Mouse (Mus musculus) liver, embryonic 14.5 days (tissue): Measurements from ENCODE around the gene Celf1. TPM values are rescaled to one million over a fixed set of nuclear protein-coding genes. Genes with fewer than 3 reads are reported as not detected.

Experiments
- ATAC-seq: fragments of 200-750 bp; cut with Nextera tagmentation; 2 replicates; pipeline ENCODE4 v1.8.0; 2017; ENCODE audit warnings: moderate number of reproducible peaks, mild to moderate bottlenecking, moderate library complexity; ENCODE audit not compliant: insufficient read depth
- DNase-seq, 3 experiments: peaks; one replicate each; pipeline ENCODE4 v3.0.0-alpha.2; 2012 to 2013; ENCODE audit warnings: low read depth in 3 of 3, low spot score in 3 of 3
- H3K27ac ChIP-seq: fragments of 300-500 bp; sonication (generic); 2 replicates; pipeline ENCODE4 v1.5.1; 2014; ENCODE audit warnings: moderate library complexity, mild to moderate bottlenecking, control low read depth, inconsistent platforms
- H3K27me3 ChIP-seq: fragments of 300-500 bp; sonication (generic); 2 replicates; pipeline ENCODE4 v1.6.1; 2014; ENCODE audit warnings: mild to moderate bottlenecking, low read length, moderate library complexity; ENCODE audit not compliant: control insufficient read depth, insufficient read depth
- H3K36me3 ChIP-seq: fragments of 300-500 bp; sonication (generic); replicated peaks from 2 replicates; pipeline ENCODE4 v1.6.1; 2014; ENCODE audit warnings: low read depth; ENCODE audit not compliant: control insufficient read depth, insufficient read depth
- H3K4me1 ChIP-seq, 2 experiments: fragments of 200-500 bp in 1 of 2; fragments of 300-500 bp in 1 of 2; sonication (generic) in 1 of 2; replicated peaks; 2 replicates each; pipeline ENCODE4 v1.6.1; 2012 to 2014; ENCODE audit warnings: antibody characterized with exemption in 1 of 2, inconsistent platforms in 1 of 2, low read length in 1 of 2; ENCODE audit not compliant: control insufficient read depth in 2 of 2, insufficient read depth in 2 of 2
- H3K4me2 ChIP-seq: fragments of 300-500 bp; sonication (generic); 2 replicates; pipeline ENCODE4 v1.6.1; 2014; ENCODE audit warnings: low read depth, mild to moderate bottlenecking, control low read depth, moderate library complexity
- H3K4me3 ChIP-seq, 2 experiments: fragments of 200-500 bp in 1 of 2; fragments of 300-500 bp in 1 of 2; sonication (generic) in 1 of 2; 2 replicates each; pipeline ENCODE4 v1.5.1; 2012 to 2014; ENCODE audit warnings: low read depth in 2 of 2, low read length in 2 of 2, mild to moderate bottlenecking in 2 of 2, control low read depth in 1 of 2, inconsistent platforms in 1 of 2, moderate library complexity in 1 of 2; ENCODE audit not compliant: insufficient read depth in 1 of 2
- H3K9ac ChIP-seq: fragments of 300-500 bp; sonication (generic); replicated peaks from 2 replicates; pipeline ENCODE4 v1.6.1; 2014; ENCODE audit warnings: mild to moderate bottlenecking, control low read depth, moderate library complexity
- H3K9me3 ChIP-seq: fragments of 300-500 bp; sonication (generic); 2 replicates; pipeline ENCODE4 v1.6.1; 2016; ENCODE audit warnings: low read length, mixed read lengths; ENCODE audit not compliant: control insufficient read depth
- CTCF ChIP-seq: IDR thresholded peaks from 2 replicates; pipeline ENCODE4 v1.5.1; 2016; ENCODE audit warnings: antibody characterized with exemption, low read depth, control low read depth
- EP300 ChIP-seq: IDR thresholded peaks from 2 replicates; pipeline ENCODE4 v1.6.1; 2016; ENCODE audit warnings: antibody characterized with exemption, low read depth
- WGBS: fragments of 180-500 bp; shearing (Covaris S2); extraction: QIAGEN DNeasy Blood & Tissue Kit; methylation state at CpG from one replicate; pipeline ENCODE4 v1.1.7; 2014; ENCODE audit not compliant: insufficient replicate concordance; 5-methylcytosine and 5-hydroxymethylcytosine counted together
- polyA plus RNA-seq, 2 experiments: library from polyadenylated mRNA; depleted of rRNA in 1 of 2; stranded (reverse) in 1 of 2; unstranded in 1 of 2; fragments of >200 nt; fragmentation: Nextera tagmentation in 1 of 2; extraction: Ambion mirVana in 1 of 2; gene quantifications; 2 replicates each; pipeline versions ENCODE4 v1.2.1 to v1.2.3; 2012 to 2014

Celf1 gene
- polyA plus RNA-seq, 2 experiments: 33.5 to 37.9 TPM

DNA sequence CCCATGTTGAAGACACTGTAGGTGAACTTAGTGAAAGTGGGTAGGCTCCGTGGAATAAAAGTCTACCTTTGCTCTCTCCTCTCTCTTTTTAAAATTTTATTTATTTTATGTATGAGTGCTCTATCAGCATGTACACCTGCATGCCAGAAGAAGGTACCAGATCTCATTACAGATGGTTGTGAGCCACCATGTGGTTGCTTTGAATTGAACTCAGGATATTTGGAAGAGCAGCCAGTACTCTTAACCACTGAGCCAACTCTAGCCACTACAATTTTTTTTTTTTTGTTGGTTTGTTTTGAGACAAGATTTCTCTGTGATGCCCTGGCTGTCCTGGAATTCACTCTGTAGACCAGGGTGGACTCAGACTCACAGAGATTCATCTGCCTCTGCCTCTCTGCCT, 23.1 kb downstream of the Celf1 start:
- TF ChIP-seq CTCF: no peak
- TF ChIP-seq EP300: no peak
- Histone ChIP-seq H3K9ac (no peak overlapping the region), H3K4me1 (peaks cover 3 to 12% of the 10 kb centered on the region in 2 experiments; a peak in 3 of 4 replicates), H3K4me3 (no peak overlapping the region), H3K4me2 (no peak overlapping the region), H3K36me3 (no peaks in the 10 kb centered on the region; the same call in 1 of the 2 replicates), H3K27me3 (no peaks in the 10 kb centered on the region), H3K9me3 (no peaks in the 10 kb centered on the region), H3K27ac (no peak overlapping the region)
- ATAC-seq: no peak
- no peak for DNase-seq
- 84% methylated on average over 1 of the region's 1 CpGs for WGBS

DNA sequence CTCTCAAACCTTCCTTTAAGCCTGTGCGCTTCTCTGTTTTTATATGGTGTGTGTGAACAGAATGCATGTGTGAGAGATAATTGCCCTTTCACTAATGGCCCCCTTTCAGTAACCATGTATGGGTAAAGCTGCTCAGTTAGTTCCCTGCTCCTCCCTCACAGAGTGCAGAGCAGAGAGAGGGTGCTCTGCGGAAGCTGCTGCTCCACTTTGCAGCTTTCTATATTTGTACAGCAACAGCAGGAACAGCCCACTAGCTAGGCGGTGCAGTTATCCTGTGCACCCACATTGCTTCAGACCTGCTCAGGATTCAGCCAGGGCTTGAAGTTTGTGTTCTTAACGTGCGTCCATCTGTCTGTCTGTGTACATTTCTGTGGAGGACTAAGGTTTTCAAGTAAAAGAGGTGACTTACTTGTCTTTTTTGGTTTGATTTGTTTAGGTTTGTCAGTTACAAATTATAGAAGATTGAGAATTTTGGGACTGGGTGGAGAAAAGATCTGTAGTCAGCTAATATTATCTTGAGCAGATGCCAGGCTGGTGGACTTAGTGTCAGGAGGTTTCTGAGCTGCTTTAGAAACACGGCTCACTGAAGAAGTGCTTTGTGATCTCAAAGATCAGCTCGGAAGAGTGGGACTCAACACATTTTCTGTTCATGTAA, 24.8 kb downstream of the Celf1 start:
- Histone ChIP-seq H3K9me3 (no peaks in the 10 kb centered on the region), H3K36me3 (no peaks in the 10 kb centered on the region), H3K27me3 (no peaks in the 10 kb centered on the region), H3K27ac (no peak overlapping the region), H3K4me2 (no peak overlapping the region), H3K4me1 (peaks cover 3 to 12% of the 10 kb centered on the region in 2 experiments; a peak in 3 of 4 replicates), H3K9ac (no peak overlapping the region), H3K4me3 (no peak overlapping the region)
- 46% methylated on average over 7 of the region's 7 CpGs for WGBS
- peak; percentile 65; the same call in 1 of the 2 replicates for ATAC-seq
- TF ChIP-seq EP300: no peak
- 0 out of 2 replicates have a peak, but pooled peaks have one; percentile 6 for TF ChIP-seq CTCF
- DNase-seq: peak in 2 of 3 experiments; percentile 9 to 16

DNA sequence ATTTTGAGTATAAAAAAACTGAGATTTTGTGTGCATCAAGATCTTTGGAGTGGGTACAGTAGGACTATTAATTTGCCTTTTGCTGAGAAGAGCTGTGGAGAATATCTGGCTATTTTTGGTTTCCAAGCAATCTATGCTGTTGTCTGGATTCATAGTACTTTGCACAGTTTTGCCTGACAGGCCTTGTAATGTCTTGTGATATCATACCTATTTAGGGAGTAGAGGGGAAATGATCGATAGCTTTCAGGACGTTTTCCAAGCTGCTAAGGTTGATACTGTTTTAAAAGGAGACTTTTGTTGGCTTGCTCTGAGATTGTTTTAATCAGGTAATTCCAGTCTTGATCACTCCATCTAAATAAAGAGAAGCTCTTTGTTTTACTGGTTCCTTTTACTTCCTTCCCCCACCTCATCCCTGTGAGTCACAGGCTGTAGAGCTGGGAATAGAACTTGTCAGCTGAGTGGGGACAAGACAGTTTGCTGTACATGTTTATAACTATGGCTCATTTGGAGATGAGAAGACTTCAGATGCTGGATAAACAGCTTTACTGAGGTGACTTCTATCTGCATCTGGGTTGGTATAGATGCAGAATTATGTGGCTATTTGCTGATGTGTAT, 25.4 kb downstream of the Celf1 start:
- Histone ChIP-seq H3K27ac (no peak overlapping the region), H3K4me1 (peaks cover 3 to 13% of the 10 kb centered on the region in 2 experiments; a peak in 3 of 4 replicates), H3K27me3 (no peaks in the 10 kb centered on the region), H3K9ac (no peak overlapping the region), H3K4me2 (no peak overlapping the region), H3K9me3 (no peaks in the 10 kb centered on the region), H3K4me3 (no peak overlapping the region), H3K36me3 (no peaks in the 10 kb centered on the region)
- DNase-seq: no peak
- ATAC-seq: no peak
- TF ChIP-seq EP300 (no peak), CTCF (no peak)
- WGBS: 69% methylated on average over 2 of the region's 2 CpGs

DNA sequence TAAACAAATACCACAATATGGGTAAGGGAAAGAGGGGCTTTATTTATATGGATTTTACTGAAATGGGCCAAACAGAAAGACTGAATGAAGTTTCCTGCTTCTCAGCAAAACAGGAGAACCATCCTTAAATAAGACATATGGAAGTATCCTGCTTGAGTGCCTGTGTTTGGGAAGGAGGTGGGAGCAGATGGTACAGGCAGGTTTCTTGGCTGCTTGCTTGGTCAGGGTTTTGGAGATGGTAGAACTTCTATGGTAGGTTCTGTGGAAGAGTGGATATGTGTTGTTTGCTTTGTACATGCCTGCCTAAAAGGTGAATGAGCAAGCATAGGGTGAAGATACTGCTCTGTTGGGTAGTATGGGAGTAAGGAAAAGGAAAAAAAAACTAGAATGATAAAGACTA, 30.4 kb downstream of the Celf1 start:
- Histone ChIP-seq H3K4me3 (no peak overlapping the region), H3K4me1 (peaks cover 0 to 5% of the 10 kb centered on the region in 2 experiments; a peak in 3 of 4 replicates), H3K27ac (no peak overlapping the region), H3K27me3 (no peaks in the 10 kb centered on the region), H3K9me3 (no peaks in the 10 kb centered on the region), H3K9ac (no peak overlapping the region), H3K4me2 (no peak overlapping the region), H3K36me3 (no peaks in the 10 kb centered on the region)
- TF ChIP-seq CTCF (no peak), EP300 (no peak)
- DNase-seq (no peak), ATAC-seq (no peak)

DNA sequence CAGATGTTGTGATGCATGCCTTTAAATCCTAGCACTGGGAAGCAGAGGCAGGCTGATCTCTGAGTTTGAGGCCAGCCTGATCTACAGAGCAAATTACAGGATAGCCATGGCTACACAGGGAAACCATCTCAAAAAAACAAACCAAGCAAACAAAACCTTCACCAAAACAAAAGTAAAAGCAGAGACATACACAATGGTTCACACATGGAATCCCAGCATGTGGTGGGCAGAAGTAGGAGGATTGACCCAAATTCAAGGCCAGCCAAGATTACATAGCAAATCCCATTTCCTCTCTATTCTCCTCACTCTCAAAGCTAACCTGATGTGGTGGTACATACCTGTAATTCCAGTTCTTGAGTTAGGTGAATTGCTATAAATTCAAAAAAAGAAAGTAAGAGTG, 33.9 kb downstream of the Celf1 start:
- Histone ChIP-seq H3K4me1 (peaks cover 0 to 3% of the 10 kb centered on the region in 2 experiments; a peak in 2 of 4 replicates), H3K36me3 (no peaks in the 10 kb centered on the region), H3K9ac (no peak overlapping the region), H3K27me3 (no peaks in the 10 kb centered on the region), H3K27ac (no peak overlapping the region), H3K9me3 (no peaks in the 10 kb centered on the region), H3K4me2 (no peak overlapping the region), H3K4me3 (no peak overlapping the region)
- ATAC-seq (no peak), DNase-seq (no peak)
- TF ChIP-seq CTCF (no peak), EP300 (no peak)
